Mouse (Mus musculus) lung, adult 2 months (tissue): Measurements from ENCODE around the gene Gm49661. TPM values are rescaled to one million over a fixed set of nuclear protein-coding genes. Genes with fewer than 3 reads are reported as not detected.

Source experiments
- DNase-seq: peaks from one replicate; pipeline ENCODE4 v3.0.0; 2022
- H3K4me1 ChIP-seq: fragments of 200-500 bp; 2 replicates; pipeline ENCODE4 v1.6.1; 2011; ENCODE audit warnings: low read length; ENCODE audit not compliant: control insufficient read depth, insufficient read depth
- H3K4me3 ChIP-seq: fragments of 200-500 bp; replicated peaks from 2 replicates; pipeline ENCODE3; 2011; ENCODE audit warnings: low read depth, mild to moderate bottlenecking, control low read depth, low read length; ENCODE audit errors: extremely low read depth
- CTCF ChIP-seq: fragments of 200-500 bp; IDR thresholded peaks from 2 replicates; pipeline ENCODE4 v1.5.1; 2011; ENCODE audit warnings: mild to moderate bottlenecking, low read length, control low read depth; ENCODE audit not compliant: insufficient read depth
- POLR2A ChIP-seq: fragments of 200-500 bp; IDR thresholded peaks from 2 replicates; pipeline ENCODE4 v1.6.1; 2011; ENCODE audit warnings: low read depth, mild to moderate bottlenecking, control low read depth, low read length, borderline replicate concordance; ENCODE audit errors: extremely low read depth
- WGBS: fragments of 180-500 bp; shearing (Covaris S2); methylation state at CpG from one replicate; pipeline ENCODE4 v1.1.7; 2018; 5-methylcytosine and 5-hydroxymethylcytosine counted together
- polyA plus RNA-seq: library from polyadenylated mRNA; depleted of rRNA; stranded (reverse); fragments of >200 nt; gene quantifications from 2 replicates; pipeline ENCODE4 v1.2.3, GENCODE M21; 2012

Gm49661 gene
- polyA plus RNA-seq, 1 experiment: not detected

DNA sequence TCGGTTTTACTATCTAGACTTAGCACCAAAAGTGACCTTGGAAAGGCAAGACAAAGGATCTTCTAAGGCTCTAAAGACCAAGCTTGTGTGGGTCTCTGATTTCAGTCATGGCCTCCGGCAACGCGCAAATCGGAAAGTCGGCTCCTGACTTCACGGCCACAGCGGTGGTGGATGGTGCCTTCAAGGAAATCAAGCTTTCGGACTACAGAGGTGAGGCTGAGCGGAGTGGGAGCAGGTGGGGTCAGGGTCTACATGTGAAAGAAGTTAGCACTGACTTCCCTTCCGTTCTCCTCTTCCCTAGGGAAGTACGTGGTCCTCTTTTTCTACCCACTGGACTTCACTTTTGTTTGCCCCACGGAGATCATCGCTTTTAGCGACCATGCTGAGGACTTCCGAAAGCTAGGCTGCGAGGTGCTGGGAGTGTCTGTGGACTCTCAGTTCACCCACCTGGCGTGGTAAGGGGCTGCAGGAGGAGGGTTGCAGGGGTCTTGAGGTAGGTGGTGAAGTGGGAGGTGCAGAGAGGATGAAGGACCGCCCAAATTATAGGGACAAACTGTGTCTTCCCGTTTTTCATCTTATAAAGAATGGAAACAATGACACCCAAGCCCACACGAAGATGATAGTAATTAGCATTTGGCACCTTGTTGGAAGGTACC, 1.0 kb upstream of the Gm49661 start:
- H3K4me3 ChIP-seq: peak overlapping the region; percentile 90
- 6% methylated on average over 21 of the region's 21 CpGs for WGBS
- TF ChIP-seq CTCF (no peak), POLR2A (no peak)
- DNase-seq: no peak
- H3K4me1 ChIP-seq: peaks cover 8% of the 10 kb centered on the region

DNA sequence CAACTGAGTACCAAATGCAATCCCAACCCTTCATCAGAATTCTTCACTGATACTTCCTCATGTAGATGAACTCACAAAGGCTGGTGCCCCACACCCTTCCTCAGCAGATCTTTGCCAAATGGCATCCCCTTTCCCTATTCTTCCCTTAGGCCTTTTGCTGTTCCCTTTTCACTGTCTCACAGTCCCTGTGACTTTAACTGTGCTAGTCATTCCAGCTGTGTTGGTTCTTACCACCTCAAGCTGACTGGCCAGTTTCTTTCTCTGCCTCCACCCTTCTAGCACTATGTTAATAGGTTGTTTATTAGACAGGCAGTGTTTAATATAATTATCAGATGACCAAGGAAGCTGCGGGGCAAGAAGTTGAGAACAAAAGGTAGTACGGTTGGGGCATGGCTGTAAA, 583 bp downstream of the Gm49661 start:
- Histone ChIP-seq H3K4me3 (no peak overlapping the region), H3K4me1 (peaks cover 9% of the 10 kb centered on the region)
- 7% methylated on average over 2 of the region's 2 CpGs for WGBS
- no peak for DNase-seq
- no peak for TF ChIP-seq CTCF
- no peak for TF ChIP-seq POLR2A

DNA sequence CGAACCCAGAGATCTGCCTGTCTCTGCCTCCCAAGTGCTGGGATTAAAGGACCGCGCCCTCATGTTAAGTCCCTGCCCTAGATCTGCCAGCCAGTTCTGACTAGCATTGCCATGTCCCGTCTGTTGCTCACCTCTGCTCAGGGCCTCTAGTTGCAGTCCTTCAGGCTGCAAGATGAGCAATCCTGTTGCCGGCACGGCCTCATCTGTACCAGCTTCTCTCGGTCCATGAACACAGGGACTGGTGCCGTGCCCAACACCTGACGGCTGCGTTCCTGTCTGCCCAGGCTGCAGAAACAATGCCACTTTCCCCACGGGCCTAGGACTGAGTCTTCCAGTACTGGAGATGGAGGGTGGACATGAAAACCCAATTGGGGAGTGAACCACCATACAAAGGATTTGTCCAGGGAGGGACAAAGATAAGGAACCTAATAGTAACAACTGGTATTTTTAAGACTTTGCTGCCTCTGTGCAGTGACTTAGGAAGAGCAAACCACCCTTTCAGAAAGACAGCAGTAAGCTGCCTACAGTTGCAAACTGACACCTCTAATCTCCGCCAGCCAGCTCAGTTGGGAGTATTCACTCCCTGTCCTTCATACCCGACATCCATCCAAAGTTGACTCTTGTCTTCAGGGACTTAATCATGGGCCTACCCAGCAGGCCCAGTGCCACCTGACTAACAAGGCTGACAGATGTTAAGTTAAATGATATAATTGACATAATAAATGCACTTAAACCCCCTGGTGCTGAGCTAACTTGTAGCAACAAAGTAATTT, 1.5 kb downstream of the Gm49661 start:
- Histone ChIP-seq H3K4me3 (no peak overlapping the region), H3K4me1 (peaks cover 9% of the 10 kb centered on the region)
- no peak for DNase-seq
- TF ChIP-seq CTCF (no peak), POLR2A (no peak)
- WGBS: 93% methylated on average over 13 of the region's 13 CpGs

DNA sequence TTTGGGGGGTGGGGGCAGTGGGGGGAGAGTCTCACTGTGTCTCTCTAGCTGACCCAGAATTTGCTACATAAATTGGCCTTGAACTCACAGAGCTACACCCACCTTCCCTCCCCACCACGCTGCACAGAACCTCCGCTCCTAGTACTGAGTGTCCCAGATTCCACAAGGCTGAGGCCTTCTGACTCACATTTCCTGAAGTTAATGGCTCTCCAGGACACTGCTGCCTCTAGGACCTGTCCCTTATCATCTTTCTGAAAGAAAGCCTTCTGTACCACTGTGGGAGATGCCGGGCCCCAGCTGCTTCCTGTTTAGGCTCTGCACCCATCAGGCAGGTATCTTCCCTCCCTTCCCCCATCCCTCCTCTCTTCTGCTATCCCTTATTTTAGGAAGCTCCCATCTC, 2.6 kb downstream of the Gm49661 start:
- H3K4me1 ChIP-seq: peaks cover 9% of the 10 kb centered on the region
- TF ChIP-seq POLR2A (no peak), CTCF (no peak)
- 11% methylated on average over 3 of the region's 3 CpGs for WGBS
- no peak overlapping the region for H3K4me3 ChIP-seq
- DNase-seq: no peak

DNA sequence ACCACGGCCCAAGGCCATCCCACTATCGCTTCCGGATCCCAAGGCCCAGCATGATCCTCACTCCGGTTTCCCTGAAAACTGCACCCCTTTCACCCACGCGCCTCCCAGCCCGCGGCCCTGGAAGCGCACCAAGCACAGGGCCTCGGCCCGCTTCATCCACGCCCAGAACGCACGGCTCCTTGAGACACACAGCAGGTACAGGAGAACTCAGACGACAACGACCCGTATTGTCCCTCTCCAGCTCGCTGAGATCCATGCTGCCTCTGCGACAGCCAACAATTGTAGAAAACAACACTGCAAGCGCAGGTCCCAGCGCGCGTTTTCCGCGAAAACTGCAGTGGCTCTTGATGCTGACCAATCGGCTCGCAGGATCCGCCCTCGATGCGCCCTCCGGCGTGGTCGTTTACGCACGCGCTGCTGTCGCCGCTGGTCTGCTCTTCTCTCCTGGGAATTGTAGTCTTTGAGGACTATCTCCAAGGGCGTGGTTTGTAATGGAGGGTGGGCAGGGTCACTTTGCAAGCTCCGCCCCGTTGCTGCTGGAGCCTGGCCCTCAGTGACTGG, 3.4 kb downstream of the Gm49661 start:
- TF ChIP-seq POLR2A: peak; percentile 61; the same call in 1 of the 2 replicates
- no peak for TF ChIP-seq CTCF
- Histone ChIP-seq H3K4me1 (peaks cover 9% of the 10 kb centered on the region), H3K4me3 (peak overlapping the region; percentile 65)
- peak; percentile 88 for DNase-seq
- under 1% methylated on average over 41 of the region's 41 CpGs for WGBS

GRCm38 (mm10) chr8:84963952-84964351, 5.3 kb downstream of the Gm49661 start:
- TF ChIP-seq CTCF (no peak), POLR2A (no peak)
- Histone ChIP-seq H3K4me1 (peaks cover 6% of the 10 kb centered on the region), H3K4me3 (no peak overlapping the region)
- WGBS: 80% methylated on average over 4 of the region's 4 CpGs
- no peak for DNase-seq

GRCm38 (mm10) chr8:84959811-84960210, 9.4 kb downstream of the Gm49661 start:
- TF ChIP-seq POLR2A (no peak), CTCF (no peak)
- H3K4me1 ChIP-seq: no peaks in the 10 kb centered on the region
- 81% methylated on average over 7 of the region's 7 CpGs for WGBS
- H3K4me3 ChIP-seq: no peak overlapping the region
- no peak for DNase-seq

DNA sequence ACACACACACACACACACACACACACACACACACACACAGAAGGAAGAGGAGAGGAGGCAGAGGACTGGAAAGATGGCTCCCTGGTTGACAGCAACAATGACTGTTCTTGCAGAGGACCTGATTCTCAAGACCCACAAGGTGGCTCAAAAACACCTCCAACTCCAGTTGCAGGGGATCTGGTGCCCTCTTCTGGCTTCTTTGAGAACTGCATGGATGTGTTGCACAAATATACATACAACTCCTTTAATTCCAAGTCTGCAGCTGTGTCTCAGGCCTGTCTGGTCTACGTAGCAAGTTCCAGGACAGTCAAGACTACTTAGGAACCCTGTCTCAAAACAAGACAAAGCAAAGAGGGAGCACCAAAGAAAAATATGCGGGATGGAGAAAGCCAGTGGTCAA, 12.5 kb downstream of the Gm49661 start:
- 50% methylated on average over 2 of the region's 2 CpGs for WGBS
- TF ChIP-seq POLR2A (no peak), CTCF (peak; percentile 63)
- H3K4me3 ChIP-seq: no peak overlapping the region
- H3K4me1 ChIP-seq: peaks cover 3% of the 10 kb centered on the region; the same call in 1 of the 2 replicates
- DNase-seq: peak; percentile 66

- peak; percentile 68 for DNase-seq
- 5% methylated on average over 18 of the region's 18 CpGs for WGBS
- H3K4me3 ChIP-seq: no peak overlapping the region
Observed at GRCm38 (mm10) chr8:84952612-84953255, 16.5 kb downstream of the Gm49661 start.

More at GRCm38 (mm10) chr8:84952612-84953255, 16.5 kb downstream of the Gm49661 start:
- H3K4me1 ChIP-seq: peaks cover 3% of the 10 kb centered on the region; the same call in 1 of the 2 replicates
- TF ChIP-seq POLR2A (no peak), CTCF (no peak)
